Comparison of ENCODE assay signal across 8 mouse cellular contexts in the genomic region with DNA sequence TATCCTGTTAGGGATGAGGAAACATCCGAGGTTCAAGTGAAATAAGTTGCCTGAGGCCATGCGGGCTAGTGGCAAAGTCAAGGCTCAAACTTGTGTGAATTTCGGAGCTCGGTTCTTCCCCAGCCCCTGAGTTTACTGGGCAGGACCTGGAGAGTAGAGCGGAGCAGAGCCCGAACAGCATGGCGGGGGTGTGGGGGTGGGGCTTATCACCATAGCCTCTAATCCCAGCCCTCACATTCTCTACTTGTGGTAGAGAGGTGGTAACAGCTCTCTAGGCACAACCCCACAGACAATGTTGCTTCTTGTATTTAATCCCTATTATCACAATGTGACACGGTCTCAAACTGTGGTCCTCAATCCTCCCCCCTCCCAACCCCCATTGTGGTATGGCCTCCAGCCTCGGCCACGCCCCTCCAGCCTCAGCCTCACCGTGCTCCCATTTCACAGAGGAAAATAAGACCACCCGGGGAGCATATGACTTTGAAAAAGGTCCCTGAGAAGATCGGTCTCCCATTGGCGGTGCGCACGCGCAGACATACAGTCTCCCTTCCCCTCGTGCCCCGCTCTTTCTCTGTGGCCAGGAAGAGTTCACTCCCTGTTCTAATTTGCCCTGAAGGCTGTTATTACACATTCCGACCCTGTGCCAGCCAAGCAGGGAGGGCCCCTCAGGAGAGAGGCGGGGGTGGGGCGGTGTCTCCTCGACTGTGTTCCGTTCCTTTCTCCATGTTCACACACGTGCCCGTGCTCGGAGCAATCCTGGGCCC. TPM values are rescaled to one million over a fixed set of nuclear protein-coding genes. Genes with fewer than 3 reads are reported as not detected.
DNase-seq lines count a peak whose midpoint lies in the region; ATAC-seq lines count a peak whose summit lies in the region.

No protein-coding gene starts in this region.

- peak; percentile 80 for DNase-seq in urinary bladder, postnatal 14 days (ENCODE audit: low spot score)
- no peak for DNase-seq in urinary bladder, adult 2 months (ENCODE audit: low spot score)
- peak; percentile 78 for DNase-seq in embryonic facial prominence, embryonic 10.5 days (ENCODE audit: low spot score)
- DNase-seq in B cell, adult 2 months, result no peak
- DNase-seq in left cerebral cortex, postnatal 36 days (ENCODE audit: low spot score in 2 of 2), result no peak

- peak; percentile 49 for ATAC-seq in hindbrain, embryonic 12.5 days (ENCODE audit: low FRiP score)
- 0 out of 2 replicates have a peak, but pooled peaks have one; percentile 18 for ATAC-seq in limb, embryonic 15.5 days (ENCODE audit: insufficient number of reproducible peaks, low FRiP score, low TSS enrichment, low read depth)
- peak; percentile 53; the same call in 1 of the 2 replicates for ATAC-seq in midbrain, embryonic 15.5 days (replicated peaks)

- H3K9ac ChIP-seq in hindbrain, embryonic 12.5 days, result no peak overlapping the region; the same call in 1 of the 2 replicates
- H3K9ac ChIP-seq in limb, embryonic 15.5 days, result no peak overlapping the region
- peak overlapping the region; percentile 15; the same call in 1 of the 2 replicates for H3K9ac ChIP-seq in midbrain, embryonic 15.5 days

- H3K36me3 ChIP-seq in embryonic facial prominence, embryonic 10.5 days (replicated peaks), result no peaks in the 10 kb centered on the region
- no peaks in the 10 kb centered on the region for H3K36me3 ChIP-seq in hindbrain, embryonic 12.5 days
- no peaks in the 10 kb centered on the region for H3K36me3 ChIP-seq in limb, embryonic 15.5 days
- no peaks in the 10 kb centered on the region for H3K36me3 ChIP-seq in midbrain, embryonic 15.5 days (replicated peaks)

- intact Hi-C loops in left cerebral cortex, postnatal 36 days (cut with DNase I), result no loop called here

- peak overlapping the region; percentile 52 for H3K4me2 ChIP-seq in hindbrain, embryonic 12.5 days (replicated peaks)
- peak overlapping the region; percentile 48 for H3K4me2 ChIP-seq in limb, embryonic 15.5 days
- peak overlapping the region; percentile 61 for H3K4me2 ChIP-seq in midbrain, embryonic 15.5 days

- WGBS in embryonic facial prominence, embryonic 10.5 days, result 3% methylated on average over 27 of the region's 27 CpGs
- WGBS in hindbrain, embryonic 12.5 days, result 4% methylated on average over 27 of the region's 27 CpGs
- WGBS in limb, embryonic 15.5 days, result 2% methylated on average over 27 of the region's 27 CpGs
- 2% methylated on average over 27 of the region's 27 CpGs for WGBS in midbrain, embryonic 15.5 days

- H3K27ac ChIP-seq in embryonic facial prominence, embryonic 10.5 days (replicated peaks), result peak overlapping the region; percentile 80
- no peak overlapping the region for H3K27ac ChIP-seq in hindbrain, embryonic 12.5 days
- H3K27ac ChIP-seq in limb, embryonic 15.5 days, result peak overlapping the region; percentile 48
- H3K27ac ChIP-seq in midbrain, embryonic 15.5 days, result no peak overlapping the region

- peaks cover 47% of the 10 kb centered on the region for H3K27me3 ChIP-seq in embryonic facial prominence, embryonic 10.5 days (replicated peaks; ENCODE audit: low read depth, poor library complexity, severe bottlenecking)
- H3K27me3 ChIP-seq in hindbrain, embryonic 12.5 days, result peaks cover 22% of the 10 kb centered on the region
- H3K27me3 ChIP-seq in limb, embryonic 15.5 days, result 0 out of 2 replicates have a peak, but pooled peaks cover under 1% of the 10 kb centered on the region
- H3K27me3 ChIP-seq in midbrain, embryonic 15.5 days (replicated peaks), result peaks cover 8% of the 10 kb centered on the region

- H3K9me3 ChIP-seq in embryonic facial prominence, embryonic 10.5 days, result no peaks in the 10 kb centered on the region
- H3K9me3 ChIP-seq in hindbrain, embryonic 12.5 days (replicated peaks), result no peaks in the 10 kb centered on the region
- H3K9me3 ChIP-seq in limb, embryonic 15.5 days, result no peaks in the 10 kb centered on the region
- H3K9me3 ChIP-seq in midbrain, embryonic 15.5 days, result no peaks in the 10 kb centered on the region

- peak overlapping the region; percentile 52 for H3K4me3 ChIP-seq in embryonic facial prominence, embryonic 10.5 days
- peak overlapping the region; percentile 23 for H3K4me3 ChIP-seq in hindbrain, embryonic 12.5 days
- peak overlapping the region; percentile 26 for H3K4me3 ChIP-seq in limb, embryonic 15.5 days
- peak overlapping the region; percentile 30 for H3K4me3 ChIP-seq in midbrain, embryonic 15.5 days

- H3K4me1 ChIP-seq in embryonic facial prominence, embryonic 10.5 days, result peaks cover 72% of the 10 kb centered on the region
- H3K4me1 ChIP-seq in hindbrain, embryonic 12.5 days, result peaks cover 31% of the 10 kb centered on the region
- H3K4me1 ChIP-seq in limb, embryonic 15.5 days, result peaks cover 69% of the 10 kb centered on the region
- H3K4me1 ChIP-seq in midbrain, embryonic 15.5 days, result peaks cover 29% of the 10 kb centered on the region

RNA-seq across cellular contexts. Expression of gene Trpv4, which starts 10.8 kb away (rescaled TPM):
- polyA plus RNA-seq in urinary bladder, adult 2 months (2012; rRNA removed), result 58.9 and 66.3 TPM in 2 replicates
- polyA plus RNA-seq in embryonic facial prominence, embryonic 10.5 days (2016; fragmentation: Nextera tagmentation; extraction: Ambion mirVana), result 0.75 and 0.91 TPM in 2 replicates
- polyA plus RNA-seq in hindbrain, embryonic 12.5 days (2016; fragmentation: Nextera tagmentation; extraction: Ambion mirVana), result 1.3 and 1.5 TPM in 2 replicates
- polyA plus RNA-seq in limb, embryonic 15.5 days (2015; fragmentation: Nextera tagmentation; extraction: Ambion mirVana), result 14.8 and 16.2 TPM in 2 replicates
- polyA plus RNA-seq in midbrain, embryonic 15.5 days (2015; fragmentation: Nextera tagmentation; extraction: Ambion mirVana), result 0.69 and 0.92 TPM in 2 replicates
- total RNA-seq in left cerebral cortex, postnatal 36 days (2021), result 1 to 10 TPM; 1.5 to 2.6 TPM

RNA-seq across cellular contexts. Expression of gene Gltp, which starts 43.4 kb away (rescaled TPM):
- 172 and 192 TPM in 2 replicates for polyA plus RNA-seq in urinary bladder, adult 2 months (2012; rRNA removed)
- 75.1 and 79.0 TPM in 2 replicates for polyA plus RNA-seq in embryonic facial prominence, embryonic 10.5 days (2016; fragmentation: Nextera tagmentation; extraction: Ambion mirVana)
- 60.5 and 63.3 TPM in 2 replicates for polyA plus RNA-seq in hindbrain, embryonic 12.5 days (2016; fragmentation: Nextera tagmentation; extraction: Ambion mirVana)
- polyA plus RNA-seq in limb, embryonic 15.5 days (2015; fragmentation: Nextera tagmentation; extraction: Ambion mirVana), result 688 and 696 TPM in 2 replicates
- polyA plus RNA-seq in midbrain, embryonic 15.5 days (2015; fragmentation: Nextera tagmentation; extraction: Ambion mirVana), result 34.5 and 39.1 TPM in 2 replicates
- 10 to 100 TPM; 24.3 to 32.4 TPM for total RNA-seq in left cerebral cortex, postnatal 36 days (2021)

Comparison
In these comparisons a context has a peak if more than half of its experiments do, and no peak if none do; other contexts are left out.
1. DNase-seq: peak in urinary bladder, postnatal 14 days (single experiment) and embryonic facial prominence, embryonic 10.5 days (single experiment); none in urinary bladder, adult 2 months (single experiment), B cell, adult 2 months (0 of 2) and left cerebral cortex, postnatal 36 days (0 of 2).
2. H3K27ac ChIP-seq: peak in embryonic facial prominence, embryonic 10.5 days (single experiment) and limb, embryonic 15.5 days (single experiment); none in hindbrain, embryonic 12.5 days (single experiment) and midbrain, embryonic 15.5 days (single experiment).
3. Peak in every context shown above with its lines, with median percentiles within 50 percentile points of each other: H3K4me3 ChIP-seq, ATAC-seq and H3K4me2 ChIP-seq.